Mouse (Mus musculus) kidney, adult 2 months (tissue): ENCODE measurements around the gene Mapk9. TPM values are rescaled to one million over a fixed set of nuclear protein-coding genes. Genes with fewer than 3 reads are reported as not detected.

Experiments used
- DNase-seq: peaks from one replicate; pipeline ENCODE4 v3.0.0; 2021
- H3K27ac ChIP-seq: fragments of 200-500 bp; 2 replicates; pipeline ENCODE4 v1.5.1; 2012; ENCODE audit warnings: low read depth, low read length, control low read depth, inconsistent platforms; ENCODE audit not compliant: insufficient read depth
- H3K27me3 ChIP-seq: fragments of 200-500 bp; replicated peaks from 2 replicates; pipeline ENCODE4 v1.6.1; 2012; ENCODE audit warnings: mild to moderate bottlenecking, moderate library complexity, low read length, inconsistent platforms; ENCODE audit not compliant: control insufficient read depth, insufficient read depth
- H3K36me3 ChIP-seq: fragments of 200-500 bp; 2 replicates; pipeline ENCODE4 v1.6.1; 2012; ENCODE audit warnings: mild to moderate bottlenecking, moderate library complexity, low read length, inconsistent platforms; ENCODE audit not compliant: control insufficient read depth, insufficient read depth
- H3K4me1 ChIP-seq: fragments of 200-500 bp; 2 replicates; pipeline ENCODE4 v1.6.1; 2011; ENCODE audit warnings: low read length; ENCODE audit not compliant: control insufficient read depth, insufficient read depth
- H3K4me3 ChIP-seq: fragments of 200-500 bp; 2 replicates; pipeline ENCODE4 v1.5.1; 2011; ENCODE audit warnings: mild to moderate bottlenecking, low read depth, low read length, control low read depth; ENCODE audit not compliant: insufficient read depth
- CTCF ChIP-seq: fragments of 200-500 bp; conservative IDR thresholded peaks from 2 replicates; pipeline ENCODE4 v1.5.1; 2011; ENCODE audit warnings: low read depth, mild to moderate bottlenecking, control low read depth, low read length, moderate library complexity, mixed read lengths; ENCODE audit not compliant: insufficient read depth, insufficient read length
- POLR2A ChIP-seq: fragments of 200-500 bp; IDR thresholded peaks from one replicate; pipeline ENCODE4 v1.6.1; 2011; ENCODE audit warnings: low read depth, low read length, control low read depth
- WGBS: fragments of 180-500 bp; shearing (Covaris S2); methylation state at CpG from one replicate; pipeline ENCODE4 v1.1.7; 2018; 5-methylcytosine and 5-hydroxymethylcytosine counted together
- polyA plus RNA-seq: library from polyadenylated mRNA; depleted of rRNA; stranded (reverse); fragments of >200 nt; gene quantifications from 2 replicates; pipeline ENCODE4 v1.2.3, GENCODE M21; 2012

Gene Mapk9
- polyA plus RNA-seq, 1 experiment = 23.0 TPM

DNA sequence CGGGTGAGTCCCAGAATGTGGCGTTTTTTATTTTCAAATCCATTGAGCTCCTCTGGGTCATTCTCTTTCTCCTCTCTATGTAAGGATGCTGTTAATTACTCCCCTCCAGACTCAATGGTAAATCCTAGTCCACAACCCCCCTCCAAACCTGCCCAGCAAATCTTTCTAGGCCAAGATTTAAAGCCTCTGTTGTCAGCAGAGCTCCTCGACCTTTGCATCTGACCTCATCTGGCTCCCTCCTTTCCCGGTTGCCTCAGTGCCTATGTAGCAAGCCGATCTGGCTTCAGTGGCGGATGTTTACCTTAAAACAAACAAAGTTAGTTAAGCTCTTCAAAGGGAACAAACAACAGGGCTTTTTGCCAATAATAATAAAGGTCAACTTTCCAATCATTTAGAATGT, 19.3 kb upstream of the Mapk9 start:
- no peaks in the 10 kb centered on the region for H3K27me3 ChIP-seq
- H3K4me3 ChIP-seq = no peak overlapping the region
- H3K36me3 ChIP-seq = no peaks in the 10 kb centered on the region
- TF ChIP-seq CTCF (no peak), POLR2A (no peak)
- 45% methylated on average over 6 of the region's 6 CpGs for WGBS
- no peak for DNase-seq
- no peaks in the 10 kb centered on the region for H3K4me1 ChIP-seq
- no peak overlapping the region for H3K27ac ChIP-seq

GRCm38 (mm10) chr11:49829176-49829745, 17.3 kb upstream of the Mapk9 start:
- no peak overlapping the region for H3K27ac ChIP-seq
- no peaks in the 10 kb centered on the region for H3K36me3 ChIP-seq
- H3K27me3 ChIP-seq = no peaks in the 10 kb centered on the region
- H3K4me3 ChIP-seq = no peak overlapping the region
- peak; percentile 10 for DNase-seq
- no peaks in the 10 kb centered on the region for H3K4me1 ChIP-seq
- 55% methylated on average over 7 of the region's 7 CpGs for whole genome bisulfite sequencing
- TF ChIP-seq POLR2A (no peak), CTCF (no peak)

DNA sequence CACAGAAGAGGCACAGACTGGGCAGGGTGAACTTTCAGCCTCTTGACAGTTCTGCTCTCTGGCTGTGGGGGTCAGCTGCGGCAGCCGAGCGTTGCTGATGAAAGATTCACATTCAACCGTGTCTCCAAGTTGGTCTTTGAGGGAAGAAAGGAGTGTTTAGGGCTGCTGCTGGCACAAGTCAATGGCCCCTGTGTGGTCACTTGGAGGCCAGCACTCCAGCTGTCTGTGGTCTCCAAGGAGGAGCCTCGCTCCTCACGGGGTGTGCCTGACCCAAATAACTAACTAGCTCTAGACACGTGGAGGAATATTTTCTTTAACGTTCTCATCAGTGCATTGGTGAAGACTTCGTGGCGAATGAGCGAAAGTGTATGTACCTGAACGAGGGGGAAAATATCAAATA, 14.6 kb upstream of the Mapk9 start:
- DNase-seq = no peak
- Histone ChIP-seq H3K4me3 (no peak overlapping the region), H3K27ac (no peak overlapping the region), H3K36me3 (no peaks in the 10 kb centered on the region), H3K4me1 (no peaks in the 10 kb centered on the region), H3K27me3 (no peaks in the 10 kb centered on the region)
- no peak for TF ChIP-seq POLR2A
- TF ChIP-seq CTCF = no peak
- 65% methylated on average over 12 of the region's 12 CpGs for WGBS

DNA sequence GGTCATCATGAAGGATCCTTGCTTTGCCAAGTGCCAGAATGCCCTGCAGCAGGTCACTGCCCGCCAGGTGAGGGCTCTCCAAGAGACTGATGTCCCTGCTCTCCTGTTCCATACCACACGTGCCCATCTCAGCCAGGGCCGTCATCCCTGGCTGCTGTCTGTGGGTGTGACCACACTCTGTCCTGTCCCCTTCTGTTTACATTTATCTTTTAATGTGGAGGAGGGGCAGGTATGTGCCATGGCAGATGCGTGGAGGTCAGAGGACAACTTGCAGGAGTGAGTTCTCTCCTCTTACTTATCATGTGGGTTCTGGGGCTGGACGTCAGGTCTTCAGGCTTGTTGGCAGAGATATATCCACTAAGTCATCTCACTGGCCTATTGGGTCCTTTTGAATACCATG, 13.6 kb upstream of the Mapk9 start:
- TF ChIP-seq CTCF = no peak
- no peak for TF ChIP-seq POLR2A
- 89% methylated on average over 5 of the region's 5 CpGs for WGBS
- DNase-seq = no peak

GRCm38 (mm10) chr11:49834248-49834647, 12.3 kb upstream of the Mapk9 start:
- H3K27ac ChIP-seq = no peak overlapping the region
- H3K36me3 ChIP-seq = no peaks in the 10 kb centered on the region
- H3K4me3 ChIP-seq = no peak overlapping the region
- 89% methylated on average over 6 of the region's 6 CpGs for WGBS
- no peaks in the 10 kb centered on the region for H3K4me1 ChIP-seq
- no peak for DNase-seq
- H3K27me3 ChIP-seq = no peaks in the 10 kb centered on the region
- no peak for TF ChIP-seq CTCF
- TF ChIP-seq POLR2A = no peak

More for the DNA sequence above, 13.6 kb upstream of the Mapk9 start:
- Histone ChIP-seq H3K4me3 (no peak overlapping the region), H3K27ac (no peak overlapping the region), H3K27me3 (no peaks in the 10 kb centered on the region), H3K4me1 (no peaks in the 10 kb centered on the region), H3K36me3 (no peaks in the 10 kb centered on the region)

- DNase-seq = no peak
- 93% methylated on average over 11 of the region's 11 CpGs for WGBS
- H3K27me3 ChIP-seq = no peaks in the 10 kb centered on the region
- no peaks in the 10 kb centered on the region for H3K36me3 ChIP-seq
- no peaks in the 10 kb centered on the region for H3K4me1 ChIP-seq
- H3K27ac ChIP-seq = no peak overlapping the region
- no peak overlapping the region for H3K4me3 ChIP-seq
- TF ChIP-seq CTCF (no peak), POLR2A (no peak)
These were observed 11.1 kb upstream of the Mapk9 start for GRCm38 (mm10) chr11:49835257-49835956.

DNA sequence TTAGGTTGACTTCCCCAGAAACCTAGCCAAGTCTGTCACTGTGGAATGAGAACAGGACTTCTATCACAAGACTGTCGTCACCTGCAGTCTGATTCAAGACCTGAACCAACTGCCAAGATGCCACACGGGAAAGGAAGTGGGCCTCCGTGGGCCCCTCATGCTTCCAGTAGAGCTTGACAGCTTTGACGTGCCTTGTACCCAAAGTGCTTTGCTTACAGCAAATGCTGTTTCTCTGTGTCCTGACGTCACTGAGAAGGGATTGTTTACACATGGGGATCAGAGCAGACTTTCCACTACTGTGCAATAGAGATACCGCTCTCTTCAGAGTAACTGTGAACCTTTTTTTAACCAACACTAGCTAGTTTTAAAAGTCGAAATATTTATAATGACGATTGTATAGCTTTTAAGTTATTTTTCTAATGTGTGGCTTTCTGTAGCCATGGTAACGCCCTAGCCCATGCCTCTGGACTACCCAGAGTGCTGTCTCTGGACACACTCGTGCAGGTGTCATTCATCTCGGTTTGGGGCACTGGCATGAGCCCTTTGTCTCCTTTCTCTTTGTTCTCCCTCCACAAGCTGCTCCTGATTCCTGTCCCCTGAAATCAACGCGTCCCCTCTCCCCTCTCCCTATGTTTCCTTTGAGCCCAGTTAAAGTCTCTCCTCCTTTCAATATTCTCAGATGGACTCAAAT, 8.7 kb upstream of the Mapk9 start:
- Histone ChIP-seq H3K27ac (no peak overlapping the region), H3K36me3 (no peaks in the 10 kb centered on the region), H3K4me3 (no peak overlapping the region), H3K27me3 (no peaks in the 10 kb centered on the region), H3K4me1 (no peaks in the 10 kb centered on the region)
- no peak for DNase-seq
- WGBS = 70% methylated on average over 13 of the region's 13 CpGs
- TF ChIP-seq CTCF (no peak), POLR2A (no peak)
